Mouse (Mus musculus): ENCODE results near the gene Asgr1. TPM values are rescaled to one million over a fixed set of nuclear protein-coding genes. Genes with fewer than 3 reads are reported as not detected.
A peak's percentile ranks its signal among the peaks of the same experiment; 100 is the strongest.

Asgr1 gene
- total RNA-seq, 2 experiments from 2014 or later, result 3.7 to 3.9 TPM

GRCm38 (mm10) chr11:70024151-70024514 lies 29.8 kb upstream of the Asgr1 start:
- no peak for DNase-seq
- intact Hi-C loops (cut with DNase I), result no loop called here

GRCm38 (mm10) chr11:70026689-70027088 lies 27.2 kb upstream of the Asgr1 start:
- peak; percentile 64 for DNase-seq
- intact Hi-C loops (cut with DNase I), result no loop called here

- DNase-seq, result no peak
- intact Hi-C loops (cut with DNase I), result no loop called here
Measured at GRCm38 (mm10) chr11:70027397-70027796, 26.5 kb upstream of the Asgr1 start.

- intact Hi-C loops (cut with DNase I), result no loop called here
- no peak for DNase-seq
Measured at GRCm38 (mm10) chr11:70028401-70029129, 25.3 kb upstream of the Asgr1 start.

GRCm38 (mm10) chr11:70029130-70029801 lies 24.6 kb upstream of the Asgr1 start:
- DNase-seq, result peak; percentile 96
- intact Hi-C loops (cut with DNase I), result no loop called here

GRCm38 (mm10) chr11:70029829-70030550 lies 23.9 kb upstream of the Asgr1 start:
- no peak for DNase-seq
- intact Hi-C loops (cut with DNase I), result no loop called here

GRCm38 (mm10) chr11:70030651-70031320 lies 23.1 kb upstream of the Asgr1 start:
- intact Hi-C loops (cut with DNase I), result no loop called here
- DNase-seq, result no peak

GRCm38 (mm10) chr11:70031321-70031670 lies 22.6 kb upstream of the Asgr1 start:
- intact Hi-C loops (cut with DNase I), result no loop called here
- no peak for DNase-seq

- intact Hi-C loops (cut with DNase I), result no loop called here
Measured at GRCm38 (mm10) chr11:70038174-70038573, 15.7 kb upstream of the Asgr1 start.

GRCm38 (mm10) chr11:70039631-70040030 lies 14.3 kb upstream of the Asgr1 start:
- intact Hi-C loops (cut with DNase I), result no loop called here
- no peak for DNase-seq

More at GRCm38 (mm10) chr11:70038174-70038573, 15.7 kb upstream of the Asgr1 start:
- DNase-seq, result no peak

- intact Hi-C loops (cut with DNase I), result no loop called here
- DNase-seq, result no peak
Measured at GRCm38 (mm10) chr11:70040184-70040583, 13.7 kb upstream of the Asgr1 start.

- no peak for DNase-seq
- intact Hi-C loops (cut with DNase I), result no loop called here
Measured at GRCm38 (mm10) chr11:70042309-70043085, 11.4 kb upstream of the Asgr1 start.

- DNase-seq, result no peak
- intact Hi-C loops (cut with DNase I), result no loop called here
Measured at GRCm38 (mm10) chr11:70043665-70044064, 10.2 kb upstream of the Asgr1 start.

- intact Hi-C loops (cut with DNase I), result no loop called here
- DNase-seq, result no peak
Measured at GRCm38 (mm10) chr11:70045435-70045834, 8.4 kb upstream of the Asgr1 start.

- intact Hi-C loops (cut with DNase I), result no loop called here
- DNase-seq, result no peak
Measured at GRCm38 (mm10) chr11:70049366-70049765, 4.5 kb upstream of the Asgr1 start.

- intact Hi-C loops (cut with DNase I), result no loop called here
- DNase-seq, result no peak
Measured at GRCm38 (mm10) chr11:70049816-70050215, 4.1 kb upstream of the Asgr1 start.

- intact Hi-C loops (cut with DNase I), result no loop called here
- DNase-seq, result no peak
Measured at GRCm38 (mm10) chr11:70053156-70053555, 729 bp upstream of the Asgr1 start.

- DNase-seq, result peak; percentile 75
- intact Hi-C loops (cut with DNase I), result loop anchor here (5.0 kb wide), 1 partner anchor 157 kb away; the partner anchor contains the start of gene Slc16a11
Measured at GRCm38 (mm10) chr11:70055618-70056214, 1.8 kb downstream of the Asgr1 start.

- intact Hi-C loops (cut with DNase I), result loop anchor here (5.0 kb wide), 1 partner anchor 154 kb away; the partner anchor contains the start of gene Slc16a11
- DNase-seq, result no peak
Measured at GRCm38 (mm10) chr11:70057805-70058204, 3.9 kb downstream of the Asgr1 start.

GRCm38 (mm10) chr11:70059930-70060329 lies 6.0 kb downstream of the Asgr1 start:
- intact Hi-C loops (cut with DNase I), result loop anchor here (5.0 kb wide), 1 partner anchor 152 kb away; the partner anchor contains the start of gene Slc16a11
- no peak for DNase-seq

Measured in left cerebral cortex, postnatal 4 days (tissue).